Mouse (Mus musculus): Measurements from ENCODE around the gene Mrpl14. TPM values are rescaled to one million over a fixed set of nuclear protein-coding genes. Genes with fewer than 3 reads are reported as not detected.

Gene Mrpl14
- polyA plus RNA-seq (2021), result 108 TPM

- POLR2A ChIA-PET, result interaction anchor here (0.6 to 1.1 kb wide), 3 partner anchors 8 to 935 kb away, joined by 3 to 5 read pairs (median 4); no protein-coding TSS in a partner anchor
- CTCF ChIA-PET, result interaction anchor here (0.6 to 1.9 kb wide), 3 partner anchors 9 to 38 kb away, joined by 3 to 4 read pairs (median 3); no protein-coding TSS in a partner anchor
- ATAC-seq (peak; percentile 63), DNase-seq (ENCODE audit: low read depth, low spot score) (no peak)
- no peaks in the 10 kb centered on the region for H3K27me3 ChIP-seq
- in situ Hi-C loops (cut with MboI; ENCODE audit: low pct_unique_long_range_greater_than_20kb), result no loop called here
- TF ChIP-seq CTCF (IDR thresholded peaks at IDR 0.05), result no peak
These were observed at the start of gene Mrpl14 for GRCm38 (mm10) chr17:45686093-45686619. TSS of gene Mrpl14 (plus strand) at chr17:45686322.

DNA sequence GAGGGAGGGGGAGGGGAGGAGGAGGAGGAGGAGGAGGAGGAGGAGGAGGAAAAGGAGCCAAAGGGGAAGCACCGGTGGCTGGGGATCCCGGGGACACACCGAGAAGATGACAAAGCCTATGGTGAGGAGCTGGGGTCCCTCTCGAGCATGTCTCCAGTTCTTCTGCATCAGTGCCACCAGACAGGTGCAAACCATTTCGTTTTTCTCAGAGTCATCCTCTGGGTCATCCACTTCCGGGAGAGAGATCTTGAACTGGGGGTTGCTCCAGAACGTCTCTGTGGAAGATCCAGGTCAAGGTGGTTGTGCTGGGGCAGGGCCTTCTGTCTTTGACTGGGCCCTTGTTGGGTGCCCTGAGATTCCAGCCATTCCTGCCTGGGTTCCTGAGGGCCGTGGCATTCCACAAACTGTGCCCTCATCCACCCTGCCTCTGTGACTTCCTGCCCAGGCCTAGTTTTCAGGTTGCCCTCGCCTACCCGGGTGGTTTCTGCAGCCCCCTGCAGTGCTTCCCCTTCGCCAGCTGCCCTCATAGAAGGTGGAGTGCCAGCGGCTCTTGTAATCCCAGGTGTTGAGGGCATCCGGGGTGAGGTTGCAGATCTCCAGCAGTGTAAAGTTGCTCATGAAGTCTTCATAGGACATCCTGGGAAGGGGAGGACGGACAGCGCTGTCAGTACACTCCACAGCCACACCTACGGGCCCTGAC is 47.4 kb upstream of the Mrpl14 start:
- POLR2A ChIA-PET, result no interaction called here
- CTCF ChIA-PET, result no interaction called here
- DNase-seq (ENCODE audit: low read depth, low spot score) (no peak), ATAC-seq (no peak)
- no peaks in the 10 kb centered on the region for H3K27me3 ChIP-seq
- no peak for TF ChIP-seq CTCF (IDR thresholded peaks at IDR 0.05)
- in situ Hi-C loops (cut with MboI; ENCODE audit: low pct_unique_long_range_greater_than_20kb), result loop anchor here (25.0 kb wide), 1 partner anchor 151 kb away; the partner anchor contains the start of gene Spats1

DNA sequence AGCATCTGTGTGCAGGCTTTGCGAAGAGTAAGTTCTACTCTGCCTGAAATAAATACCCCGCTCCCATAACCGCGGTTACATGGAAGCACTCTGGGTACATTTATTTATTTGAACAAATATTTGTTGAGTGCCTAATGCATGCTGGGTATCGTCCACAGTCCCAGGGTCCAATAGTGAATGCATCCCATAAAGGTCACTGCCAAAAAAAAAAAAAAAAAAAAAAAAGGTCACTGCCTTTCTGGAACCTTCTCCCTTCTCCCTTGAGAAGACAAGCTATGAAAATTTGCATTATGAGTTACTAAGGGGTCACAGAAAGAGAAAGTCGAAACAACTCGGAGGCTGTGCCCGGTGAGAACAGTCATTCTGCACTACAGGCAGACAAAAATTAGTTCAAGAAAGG is 44.1 kb upstream of the Mrpl14 start:
- in situ Hi-C loops (cut with MboI; ENCODE audit: low pct_unique_long_range_greater_than_20kb), result loop anchor here (25.0 kb wide), 1 partner anchor 155 kb away; the partner anchor contains the start of gene Spats1
- POLR2A ChIA-PET, result interaction anchor here (0.9 kb wide), 1 partner anchor 57 kb away, joined by 3 read pairs; no protein-coding TSS in a partner anchor
- no peak for ATAC-seq

DNA sequence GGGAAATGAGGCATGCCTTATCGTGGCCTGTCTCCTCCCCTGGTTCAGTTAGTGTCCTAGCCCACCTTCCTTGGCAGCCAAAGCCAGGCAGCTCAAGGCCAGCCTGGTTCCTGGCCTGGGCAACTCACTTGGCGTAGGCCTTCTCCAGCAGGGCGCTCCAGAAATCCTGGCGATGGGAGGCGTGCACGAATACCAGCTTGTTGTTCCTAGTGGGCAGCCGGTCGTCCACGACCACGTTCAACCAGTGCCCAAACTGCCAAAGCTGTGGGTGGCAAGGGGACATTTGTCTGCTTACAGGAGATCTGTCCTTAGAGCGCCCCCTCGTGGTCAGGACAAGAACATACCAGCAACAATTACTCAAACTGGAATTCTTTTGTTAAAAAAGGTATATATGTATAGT is 43.4 kb upstream of the Mrpl14 start:
- peak; percentile 78 for TF ChIP-seq CTCF (IDR thresholded peaks at IDR 0.05)
- POLR2A ChIA-PET, result interaction anchor here (0.5 to 0.9 kb wide), 2 partner anchors 15 to 58 kb away, joined by 3 to 4 read pairs; no protein-coding TSS in a partner anchor
- in situ Hi-C loops (cut with MboI; ENCODE audit: low pct_unique_long_range_greater_than_20kb), result loop anchor here (25.0 kb wide), 1 partner anchor 155 kb away; the partner anchor contains the start of gene Spats1
- H3K27me3 ChIP-seq, result no peaks in the 10 kb centered on the region
- CTCF ChIA-PET, result interaction anchor here (0.8 to 3.9 kb wide), 14 partner anchors 8 to 66 kb away, joined by 3 to 41 read pairs (median 4); partner anchors contain the start of gene Capn11
- DNase-seq (ENCODE audit: low read depth, low spot score) (no peak), ATAC-seq (no peak)

More for the DNA sequence above, 44.1 kb upstream of the Mrpl14 start:
- TF ChIP-seq CTCF (IDR thresholded peaks at IDR 0.05), result no peak
- DNase-seq (ENCODE audit: low read depth, low spot score), result no peak
- H3K27me3 ChIP-seq, result no peaks in the 10 kb centered on the region
- CTCF ChIA-PET, result interaction anchor here (0.8 to 3.9 kb wide), 13 partner anchors 9 to 65 kb away, joined by 3 to 41 read pairs (median 5); partner anchors contain the start of gene Capn11

DNA sequence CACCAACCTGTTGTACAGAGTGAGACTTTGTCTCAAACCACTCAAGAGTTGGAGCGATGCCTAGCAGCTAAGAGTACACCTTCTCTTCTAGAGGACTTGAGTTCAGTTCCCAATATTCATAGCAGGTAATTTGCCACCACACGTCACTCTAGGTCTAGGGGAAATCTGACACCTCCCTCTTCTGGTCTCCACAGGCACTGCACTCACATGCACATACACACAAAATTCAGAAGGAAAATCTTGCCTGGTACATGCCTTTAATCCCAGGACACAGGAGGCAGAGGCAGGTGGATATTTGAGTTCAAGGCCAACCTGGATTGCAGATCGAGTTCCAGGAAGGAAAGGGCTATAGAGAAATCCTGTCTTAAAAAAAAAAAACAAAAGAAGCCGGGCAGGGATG is 41.9 kb upstream of the Mrpl14 start:
- peak; percentile 43 for TF ChIP-seq CTCF (IDR thresholded peaks at IDR 0.05)
- DNase-seq (ENCODE audit: low read depth, low spot score) (no peak), ATAC-seq (no peak)
- CTCF ChIA-PET, result interaction anchor here (3.9 kb wide), 1 partner anchor 60 kb away, joined by 41 read pairs; no protein-coding TSS in a partner anchor
- POLR2A ChIA-PET, result interaction anchor here (0.6 kb wide), 1 partner anchor 68 kb away, joined by 4 read pairs; no protein-coding TSS in a partner anchor
- no peaks in the 10 kb centered on the region for H3K27me3 ChIP-seq
- in situ Hi-C loops (cut with MboI; ENCODE audit: low pct_unique_long_range_greater_than_20kb), result loop anchor here (25.0 kb wide), 1 partner anchor 157 kb away; the partner anchor contains the start of gene Spats1

DNA sequence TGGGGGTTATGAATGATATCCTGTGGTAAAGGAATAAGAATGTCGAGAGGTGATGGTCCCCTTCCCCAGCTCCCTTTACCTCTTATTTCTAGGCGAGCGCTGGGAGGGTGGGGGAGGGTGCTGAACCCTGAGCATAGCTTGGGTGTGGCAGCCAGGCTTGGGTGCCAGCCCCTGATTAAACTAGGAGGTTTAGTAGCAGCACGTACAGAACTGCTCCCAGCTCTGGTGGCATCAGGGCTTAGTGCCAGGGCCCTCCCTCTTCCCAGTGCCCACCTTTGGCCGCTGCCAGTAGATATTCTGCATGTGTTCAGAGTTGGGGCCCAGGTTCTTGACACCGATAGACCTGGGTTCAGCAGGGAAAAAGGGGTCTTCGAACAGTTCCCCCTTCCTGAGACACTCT is 32.9 kb upstream of the Mrpl14 start:
- ChIA-PET POLR2A (interaction anchor here (1.0 kb wide), 1 partner anchor 87 kb away, joined by 3 read pairs; no protein-coding TSS in a partner anchor), CTCF (interaction anchor here (1.2 to 2.6 kb wide), 4 partner anchors 10 to 67 kb away, joined by 3 to 9 read pairs (median 6); no protein-coding TSS in a partner anchor)
- no peak for TF ChIP-seq CTCF (IDR thresholded peaks at IDR 0.05)
- no peak for DNase-seq (ENCODE audit: low read depth, low spot score)
- no peak for ATAC-seq
- no peaks in the 10 kb centered on the region for H3K27me3 ChIP-seq
- in situ Hi-C loops (cut with MboI; ENCODE audit: low pct_unique_long_range_greater_than_20kb), result no loop called here

DNA sequence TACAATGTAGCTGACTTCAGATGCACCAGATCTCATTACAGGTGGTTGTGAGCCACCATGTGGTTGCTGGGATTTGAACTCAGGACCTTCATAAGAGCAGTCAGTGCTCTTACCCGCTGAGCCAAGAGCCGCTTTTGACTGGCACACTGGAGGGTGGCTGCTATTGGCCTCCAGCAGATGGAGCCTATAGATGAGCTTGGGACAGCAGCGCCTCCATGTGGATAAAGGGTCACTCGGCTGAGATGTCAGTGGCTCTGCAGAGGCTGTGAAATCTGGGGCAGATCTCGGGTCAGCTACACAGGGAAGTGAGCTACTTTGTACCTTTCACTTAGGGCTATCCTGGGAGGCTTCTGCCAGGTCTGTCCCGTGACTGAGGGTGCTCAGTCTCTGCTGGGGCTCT is 30.3 kb upstream of the Mrpl14 start:
- in situ Hi-C loops (cut with MboI; ENCODE audit: low pct_unique_long_range_greater_than_20kb), result no loop called here
- no peaks in the 10 kb centered on the region for H3K27me3 ChIP-seq
- DNase-seq (ENCODE audit: low read depth, low spot score) (no peak), ATAC-seq (no peak)
- POLR2A ChIA-PET, result interaction anchor here (0.7 kb wide), 1 partner anchor 71 kb away, joined by 4 read pairs; no protein-coding TSS in a partner anchor
- TF ChIP-seq CTCF (IDR thresholded peaks at IDR 0.05), result no peak
- CTCF ChIA-PET, result interaction anchor here (1.0 to 2.0 kb wide), 6 partner anchors 11 to 68 kb away, joined by 3 to 9 read pairs (median 4); no protein-coding TSS in a partner anchor

GRCm38 (mm10) chr17:45659225-45659624 is 26.9 kb upstream of the Mrpl14 start, which contains the start of gene Capn11:
TSS of gene Capn11 (minus strand) at chr17:45659325.
- POLR2A ChIA-PET, result no interaction called here
- ATAC-seq (no peak), DNase-seq (ENCODE audit: low read depth, low spot score) (no peak)
- in situ Hi-C loops (cut with MboI; ENCODE audit: low pct_unique_long_range_greater_than_20kb), result no loop called here
- H3K27me3 ChIP-seq, result no peaks in the 10 kb centered on the region
- TF ChIP-seq CTCF (IDR thresholded peaks at IDR 0.05), result no peak
- CTCF ChIA-PET, result interaction anchor here (1.3 to 1.5 kb wide), 2 partner anchors 17 to 22 kb away, joined by 3 to 6 read pairs; no protein-coding TSS in a partner anchor

GRCm38 (mm10) chr17:45663106-45663919 is 22.8 kb upstream of the Mrpl14 start:
- ChIA-PET CTCF (interaction anchor here (0.6 to 2.9 kb wide), 12 partner anchors 8 to 93 kb away, joined by 3 to 23 read pairs (median 7); no protein-coding TSS in a partner anchor), POLR2A (interaction anchor here (0.6 kb wide), 1 partner anchor 36 kb away, joined by 3 read pairs; no protein-coding TSS in a partner anchor)
- in situ Hi-C loops (cut with MboI; ENCODE audit: low pct_unique_long_range_greater_than_20kb), result no loop called here
- no peak for ATAC-seq
- no peaks in the 10 kb centered on the region for H3K27me3 ChIP-seq
- no peak for DNase-seq (ENCODE audit: low read depth, low spot score)
- TF ChIP-seq CTCF (IDR thresholded peaks at IDR 0.05), result no peak

Measured in Patski (cell line).